Mouse (Mus musculus): ENCODE data around the gene Gm20481. TPM values are rescaled to one million over a fixed set of nuclear protein-coding genes. Genes with fewer than 3 reads are reported as not detected.
"Not testable (repeated sequence)": the region's sequence is repeated elsewhere in the genome, so short reads cannot be mapped to it uniquely, and the experiment has no call there.

Gene Gm20481
- polyA plus RNA-seq, 1 experiment = not detected

DNA sequence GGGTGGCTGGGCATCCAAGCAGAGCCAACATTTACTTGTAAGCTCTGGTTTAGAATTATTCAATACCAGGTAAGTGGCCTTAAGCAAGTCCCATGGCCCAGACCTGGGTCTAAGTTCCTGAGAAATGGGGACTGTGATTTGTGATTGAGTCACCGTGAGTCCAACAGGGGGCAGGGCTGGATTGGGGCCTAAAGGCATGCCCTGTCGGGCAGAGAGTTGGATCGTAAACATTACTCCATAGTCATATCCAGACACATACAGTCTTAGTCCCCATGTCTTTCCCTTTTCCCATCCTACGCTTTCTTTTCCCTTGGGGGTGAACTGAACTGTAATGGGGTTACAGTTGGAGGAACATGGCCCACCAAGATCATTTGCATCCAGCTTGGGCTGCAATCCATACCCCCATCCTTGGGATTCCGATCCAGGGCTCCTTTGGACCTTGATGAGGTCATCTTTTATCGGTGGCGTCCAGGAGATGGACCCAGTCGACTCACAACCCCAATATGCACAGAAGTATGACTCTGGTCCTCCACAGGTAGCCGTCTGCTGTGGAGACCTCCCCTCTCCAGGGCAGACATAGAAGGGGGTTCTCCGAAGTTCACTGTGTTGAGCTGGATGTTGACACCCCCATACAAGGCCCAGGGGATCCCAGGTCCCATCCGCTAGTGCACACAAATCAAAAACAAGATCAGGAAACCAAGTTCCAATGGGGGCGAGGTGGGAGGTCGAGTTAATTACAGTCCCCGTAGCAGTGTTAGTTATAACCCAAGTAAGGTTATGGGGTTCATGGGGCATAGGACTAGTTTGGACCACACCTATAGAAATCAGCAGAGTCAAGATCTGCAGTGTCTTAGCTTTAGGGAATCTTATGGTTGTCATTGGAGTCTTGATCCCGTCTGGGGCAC, 29.1 kb downstream of the Gm20481 start:
- no peak overlapping the region for H3K4me3 ChIP-seq (ENCODE audit: control insufficient read depth, low read depth, low read length)
- no peak overlapping the region for H3K27ac ChIP-seq (ENCODE audit: control insufficient read depth, insufficient read depth, low read depth, low read length)
- H3K36me3 ChIP-seq (ENCODE audit: control insufficient read depth, insufficient read depth, low read length) = no peaks in the 10 kb centered on the region
- H3K4me1 ChIP-seq (ENCODE audit: control insufficient read depth, insufficient read depth, low read length) = peaks cover 13% of the 10 kb centered on the region
- no peak for TF ChIP-seq POLR2A (IDR thresholded peaks at IDR 0.05; ENCODE audit: control insufficient read depth, low read depth, low read length)
- TF ChIP-seq CTCF (IDR thresholded peaks at IDR 0.05; ENCODE audit: control insufficient read depth, insufficient read depth, insufficient replicate concordance, low read depth, low read length) = no peak
- no peaks in the 10 kb centered on the region for H3K27me3 ChIP-seq (ENCODE audit: control insufficient read depth, insufficient read depth, low read length)

DNA sequence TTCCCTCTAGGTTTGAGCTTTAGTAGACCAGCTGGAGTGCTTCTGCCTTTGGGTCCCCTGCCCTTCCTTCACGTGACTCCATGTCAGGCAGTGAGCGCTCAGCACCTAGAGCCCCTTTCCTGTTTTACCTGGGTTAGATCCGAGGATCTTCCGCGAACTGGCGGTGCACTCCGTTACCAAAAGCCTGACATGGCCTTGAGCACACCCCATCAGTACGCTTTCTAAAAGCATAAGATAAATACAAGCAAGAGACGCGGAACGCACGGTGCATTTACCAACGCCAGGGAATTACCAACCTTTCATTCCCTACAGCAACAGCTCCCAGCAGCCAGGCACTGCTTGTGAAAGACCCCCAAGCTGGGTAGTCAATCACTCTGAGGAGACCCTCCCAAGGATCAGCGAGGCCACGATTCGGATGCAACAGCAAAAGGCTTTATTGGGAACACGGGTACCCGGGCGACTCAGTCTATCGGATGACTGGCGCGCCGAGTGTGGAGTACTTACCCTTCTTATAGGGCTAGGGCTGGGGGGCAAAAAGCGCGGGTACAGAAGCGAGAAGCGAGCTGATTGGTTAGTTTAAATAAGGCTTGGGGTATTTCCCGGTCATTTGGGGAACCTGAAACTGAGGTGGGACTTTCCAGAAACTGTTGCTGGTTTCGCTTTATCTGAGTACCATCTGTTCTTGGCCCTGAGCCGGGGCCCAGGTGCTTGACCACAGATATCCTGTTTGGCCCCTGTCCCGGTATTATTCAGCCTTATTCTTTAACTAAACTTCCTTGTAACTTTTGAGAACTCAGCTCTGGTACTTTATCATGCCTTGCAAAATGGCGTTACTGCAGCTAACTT, 30.4 kb downstream of the Gm20481 start:
- Histone ChIP-seq H3K4me3 (ENCODE audit: control insufficient read depth, low read depth, low read length) (peak overlapping the region; percentile 94), H3K27ac (ENCODE audit: control insufficient read depth, insufficient read depth, low read depth, low read length) (peak overlapping the region; percentile 94; the same call in 1 of the 2 replicates), H3K4me1 (ENCODE audit: control insufficient read depth, insufficient read depth, low read length) (peaks cover 13% of the 10 kb centered on the region)
- not testable (repeated sequence) for H3K36me3 ChIP-seq (ENCODE audit: control insufficient read depth, insufficient read depth, low read length); H3K27me3 ChIP-seq (ENCODE audit: control insufficient read depth, insufficient read depth, low read length)

DNA sequence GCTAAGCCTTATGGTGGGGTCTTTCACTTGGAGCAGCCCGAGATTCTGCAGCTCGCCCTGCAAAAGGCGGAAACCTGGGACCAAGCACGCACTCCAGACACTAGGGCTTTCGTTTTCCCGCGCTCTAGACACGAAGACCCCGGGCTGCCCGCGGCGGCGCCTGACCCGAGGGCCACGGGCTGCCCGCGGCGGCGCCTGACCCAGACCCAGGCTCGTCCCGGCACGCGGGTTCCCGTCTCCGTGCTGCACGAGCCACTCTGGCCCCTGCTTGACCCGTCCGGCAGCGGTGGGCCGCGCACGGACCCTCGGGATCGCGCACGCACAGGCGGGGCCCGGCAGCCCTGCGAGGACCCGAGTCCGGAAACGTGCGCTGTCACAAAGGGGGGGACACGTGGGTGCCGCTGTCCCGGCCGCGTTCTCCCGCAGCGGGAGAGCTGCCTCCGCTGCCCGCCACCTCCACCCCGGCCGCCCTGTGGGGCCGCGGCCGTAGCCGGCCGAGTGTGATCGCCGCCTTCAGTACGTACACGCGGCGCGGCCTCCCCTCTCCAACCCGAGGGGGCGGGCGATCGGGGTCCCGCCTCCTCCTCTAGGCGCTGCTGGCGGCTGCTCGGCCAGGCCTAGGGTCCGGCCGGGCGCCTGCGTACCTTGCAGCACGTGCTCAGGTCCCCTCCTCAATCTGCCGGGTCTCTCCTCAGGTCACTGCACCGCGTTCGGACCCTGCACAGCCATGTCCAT, 31.2 kb downstream of the Gm20481 start, which contains the start of gene Vars:
Vars (plus strand) TSS at position 271 of the 735 bp plus-strand sequence.
- H3K27me3 ChIP-seq (ENCODE audit: control insufficient read depth, insufficient read depth, low read length) = no peaks in the 10 kb centered on the region
- H3K4me1 ChIP-seq (ENCODE audit: control insufficient read depth, insufficient read depth, low read length) = peaks cover 13% of the 10 kb centered on the region
- peak within 1 kb of the TSS; percentile 94 for H3K4me3 ChIP-seq (ENCODE audit: control insufficient read depth, low read depth, low read length)
- H3K27ac ChIP-seq (ENCODE audit: control insufficient read depth, insufficient read depth, low read depth, low read length) = peak within 1 kb of the TSS; percentile 94
- peaks cover 3% of the 10 kb centered on the region for H3K36me3 ChIP-seq (ENCODE audit: control insufficient read depth, insufficient read depth, low read length)
- peak; percentile 47; the same call in 1 of the 2 replicates for TF ChIP-seq POLR2A (IDR thresholded peaks at IDR 0.05; ENCODE audit: control insufficient read depth, low read depth, low read length)
- no peak for TF ChIP-seq CTCF (IDR thresholded peaks at IDR 0.05; ENCODE audit: control insufficient read depth, insufficient read depth, insufficient replicate concordance, low read depth, low read length)

DNA sequence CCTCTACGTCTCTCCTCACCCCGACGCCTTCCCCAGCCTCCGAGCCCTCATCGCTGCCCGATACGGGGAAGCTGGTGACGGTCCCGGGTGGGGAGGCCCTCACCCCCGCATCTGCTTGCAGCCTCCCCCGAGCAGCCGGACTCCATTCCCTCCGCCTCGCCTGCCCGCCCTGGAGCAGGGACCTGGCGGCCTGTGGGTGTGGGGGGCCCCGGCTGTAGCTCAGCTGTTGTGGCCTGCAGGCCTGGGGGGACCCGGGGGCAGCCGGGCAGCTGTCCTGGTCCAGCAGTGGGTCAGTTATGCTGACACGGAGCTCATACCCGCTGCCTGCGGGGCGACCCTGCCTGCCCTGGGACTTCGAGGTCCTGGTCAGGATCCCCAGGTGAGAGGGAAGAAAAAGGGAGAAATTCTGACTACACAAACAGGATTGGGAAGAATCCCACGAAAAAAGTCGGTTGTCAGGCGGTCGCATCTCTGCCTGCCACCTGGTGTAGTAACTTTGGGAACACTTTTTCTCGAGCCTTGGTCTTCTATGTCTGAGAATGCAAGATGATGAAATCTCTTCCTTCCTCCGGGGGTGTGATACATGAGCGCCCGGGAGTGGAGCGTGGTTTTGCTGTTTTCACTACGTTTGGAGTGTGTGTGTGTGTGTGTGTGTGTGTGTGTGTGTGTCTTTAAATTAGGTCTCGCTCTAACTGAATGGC, 31.9 kb downstream of the Gm20481 start:
- Histone ChIP-seq H3K27me3 (ENCODE audit: control insufficient read depth, insufficient read depth, low read length) (no peaks in the 10 kb centered on the region), H3K4me3 (ENCODE audit: control insufficient read depth, low read depth, low read length) (peak overlapping the region; percentile 94), H3K27ac (ENCODE audit: control insufficient read depth, insufficient read depth, low read depth, low read length) (peak overlapping the region; percentile 94), H3K36me3 (ENCODE audit: control insufficient read depth, insufficient read depth, low read length) (peaks cover 3% of the 10 kb centered on the region), H3K4me1 (ENCODE audit: control insufficient read depth, insufficient read depth, low read length) (peaks cover 13% of the 10 kb centered on the region)
- no peak for TF ChIP-seq POLR2A (IDR thresholded peaks at IDR 0.05; ENCODE audit: control insufficient read depth, low read depth, low read length)
- no peak for TF ChIP-seq CTCF (IDR thresholded peaks at IDR 0.05; ENCODE audit: control insufficient read depth, insufficient read depth, insufficient replicate concordance, low read depth, low read length)

DNA sequence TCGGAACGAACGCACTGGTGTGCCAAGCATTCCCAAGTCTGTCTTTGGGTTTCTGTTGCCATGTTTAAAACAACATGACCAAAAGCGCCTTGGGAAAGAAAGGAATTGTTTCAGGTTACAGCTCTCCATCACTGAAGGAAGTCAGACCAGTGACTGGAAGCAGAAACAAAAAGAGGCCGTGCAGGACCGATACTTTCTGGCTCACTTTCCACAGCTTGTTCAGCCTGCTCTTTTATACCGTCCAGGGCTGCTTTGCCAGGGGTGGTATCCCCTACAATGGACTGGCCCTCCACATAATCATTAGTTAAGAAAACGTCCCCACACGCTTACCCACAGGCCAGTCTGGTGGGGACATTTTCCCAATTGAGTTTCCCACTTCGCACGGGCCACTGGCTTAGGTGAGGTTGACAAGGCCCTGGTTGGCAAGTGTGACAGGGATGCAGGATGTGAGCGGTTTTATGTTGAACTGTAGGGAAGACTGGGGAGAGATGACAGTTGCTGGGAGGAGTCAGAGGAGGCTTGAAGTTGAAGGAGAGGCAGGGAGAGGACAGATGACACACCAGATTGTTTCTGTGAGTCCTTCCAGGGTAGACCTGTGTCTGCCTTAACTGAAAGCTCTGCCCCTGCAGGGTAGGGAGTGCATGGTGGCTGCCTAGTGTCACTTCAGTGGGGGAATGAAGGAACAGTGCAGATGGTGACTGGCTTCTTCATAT, 32.6 kb downstream of the Gm20481 start:
- TF ChIP-seq CTCF (IDR thresholded peaks at IDR 0.05; ENCODE audit: control insufficient read depth, insufficient read depth, insufficient replicate concordance, low read depth, low read length) (no peak), POLR2A (IDR thresholded peaks at IDR 0.05; ENCODE audit: control insufficient read depth, low read depth, low read length) (no peak)

More for the DNA sequence above, 32.6 kb downstream of the Gm20481 start:
- Histone ChIP-seq H3K27me3 (ENCODE audit: control insufficient read depth, insufficient read depth, low read length) (no peaks in the 10 kb centered on the region), H3K4me1 (ENCODE audit: control insufficient read depth, insufficient read depth, low read length) (peaks cover 13% of the 10 kb centered on the region), H3K27ac (ENCODE audit: control insufficient read depth, insufficient read depth, low read depth, low read length) (peak overlapping the region; percentile 94), H3K36me3 (ENCODE audit: control insufficient read depth, insufficient read depth, low read length) (peaks cover 3% of the 10 kb centered on the region), H3K4me3 (ENCODE audit: control insufficient read depth, low read depth, low read length) (peak overlapping the region; percentile 94)

Data from testis, adult 2 months (tissue).